Mouse (Mus musculus) cerebellum, postnatal 4 days (tissue): ENCODE data around the gene Lztr1.

Source experiments
- DNase-seq, 2 experiments: peaks; one replicate each; pipeline ENCODE4 v3.0.0; 2022; ENCODE audit warnings: low spot score in 2 of 2, mixed read lengths in 1 of 2

Lztr1 gene

DNA sequence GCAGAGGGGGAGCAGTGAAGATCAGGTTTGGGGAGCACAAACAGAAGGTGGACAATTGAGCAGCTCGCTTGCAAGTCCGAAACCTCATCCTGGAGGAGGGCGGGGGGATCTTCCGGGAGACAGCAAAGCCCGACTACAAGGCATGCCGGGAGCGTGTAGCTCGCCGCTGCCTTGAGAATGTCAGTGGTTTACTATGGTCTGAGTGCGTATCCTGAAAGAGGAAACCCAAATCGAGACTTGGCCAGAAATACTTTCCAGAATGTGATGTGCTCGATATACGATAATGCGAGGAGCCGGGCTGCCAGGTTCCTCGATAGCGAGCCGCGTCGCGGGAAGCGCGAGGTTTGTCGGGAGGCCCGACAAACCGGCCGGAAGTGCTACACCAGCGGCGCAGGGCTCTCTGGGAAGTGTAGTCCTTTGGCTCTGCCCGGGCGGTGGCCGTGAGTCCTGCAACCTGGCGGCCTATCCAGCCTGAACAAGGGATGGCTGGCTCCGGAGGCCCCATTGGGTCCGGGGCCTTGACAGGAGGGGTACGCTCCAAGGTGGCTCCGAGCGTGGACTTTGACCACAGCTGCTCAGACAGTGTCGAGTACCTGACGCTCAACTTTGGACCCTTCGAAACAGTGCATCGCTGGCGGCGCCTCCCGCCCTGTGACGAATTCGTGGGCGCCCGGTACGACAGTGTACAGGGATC lies at the start of gene Lztr1:
Gene Lztr1 (plus strand): TSS at position 143 of the 694 bp plus-strand sequence.
- peak; percentile 70 to 86 for DNase-seq

- DNase-seq, result peak in 1 of 2 experiments; percentile 7
These were observed 48.2 kb upstream of the Lztr1 start for GRCm38 (mm10) chr16:17460254-17460653.

- no peak for DNase-seq
These were observed 46.9 kb upstream of the Lztr1 start for GRCm38 (mm10) chr16:17461596-17461995.

- no peak for DNase-seq
These were observed 45.3 kb upstream of the Lztr1 start for GRCm38 (mm10) chr16:17463184-17463583.

DNA sequence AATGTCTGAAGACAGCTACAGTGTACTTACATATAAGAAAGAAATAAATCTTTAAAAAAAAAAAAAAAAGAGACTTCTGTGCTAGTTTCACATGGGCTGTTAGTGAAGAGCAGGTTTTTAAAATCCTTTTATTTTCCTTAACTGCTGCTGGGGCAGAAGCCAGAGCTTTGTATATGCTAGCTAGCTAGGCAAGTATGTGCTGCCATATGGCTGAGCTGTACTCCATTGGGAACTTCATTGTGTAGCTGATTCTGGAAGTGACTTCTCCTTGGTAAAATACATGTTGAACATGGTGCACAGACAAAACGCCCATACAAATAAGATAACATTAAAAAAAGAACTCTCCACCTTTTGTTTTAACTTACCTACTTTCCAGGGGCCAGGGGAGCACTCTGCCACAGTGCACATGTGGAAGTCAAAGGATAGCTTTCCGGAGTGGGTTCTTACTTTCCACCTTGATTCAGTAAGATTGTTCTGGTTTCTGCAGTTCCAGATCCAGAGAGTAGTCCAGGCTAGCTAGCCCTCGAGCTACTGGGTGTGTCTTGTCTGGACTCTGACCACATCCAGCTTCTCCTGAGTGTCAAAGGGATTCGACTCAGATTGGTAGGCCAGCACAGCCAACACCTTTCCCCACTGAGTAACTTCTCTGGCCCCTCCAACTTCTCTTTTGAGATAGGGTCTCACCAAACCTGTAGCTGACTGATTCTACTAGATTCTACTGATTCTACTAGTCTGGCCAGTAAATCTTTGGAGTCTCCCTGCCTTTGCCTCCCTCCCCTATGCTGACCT lies 41.4 kb upstream of the Lztr1 start:
- no peak for DNase-seq

- no peak for DNase-seq
These were observed 36.0 kb upstream of the Lztr1 start for GRCm38 (mm10) chr16:17472498-17472897.

DNA sequence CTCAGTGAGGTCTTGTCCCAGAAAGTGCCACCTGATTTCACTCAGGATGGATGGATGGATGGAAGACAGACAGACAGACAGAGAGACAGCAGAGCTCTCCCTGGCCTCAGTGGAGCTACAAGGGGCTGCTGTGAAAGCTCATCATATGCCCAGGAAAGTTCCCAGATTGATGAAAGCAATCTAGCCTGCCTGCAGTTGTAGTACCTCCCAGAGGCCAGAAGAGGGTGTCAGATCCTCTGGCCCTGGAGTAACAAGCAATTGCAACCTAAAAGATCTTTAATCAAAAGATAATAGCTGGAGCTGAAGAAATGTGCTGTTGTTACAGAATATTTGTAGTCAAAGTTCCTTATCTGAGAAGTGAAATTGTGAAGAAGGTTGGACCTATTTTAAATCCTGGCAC lies 34.4 kb upstream of the Lztr1 start:
- no peak for DNase-seq

DNA sequence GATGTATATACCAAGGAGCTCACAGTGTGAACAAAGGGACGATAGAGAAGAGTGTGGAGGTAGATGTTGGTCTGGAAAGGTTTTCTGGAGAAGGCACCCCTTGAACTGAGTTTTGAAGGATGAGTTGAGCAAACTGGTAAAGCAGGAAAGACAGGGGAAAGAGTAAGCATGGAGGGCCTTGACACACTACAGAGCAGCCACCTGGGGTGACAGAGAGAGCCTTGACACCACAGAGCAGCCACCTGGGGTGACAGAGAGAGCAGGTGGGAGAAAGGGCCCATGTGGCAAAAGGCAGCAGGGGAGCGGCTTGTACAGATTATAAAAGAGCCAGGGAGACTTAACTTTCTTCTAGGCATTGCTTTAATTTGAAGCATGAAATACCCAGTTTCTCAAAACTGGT lies 33.7 kb upstream of the Lztr1 start:
- no peak for DNase-seq

DNA sequence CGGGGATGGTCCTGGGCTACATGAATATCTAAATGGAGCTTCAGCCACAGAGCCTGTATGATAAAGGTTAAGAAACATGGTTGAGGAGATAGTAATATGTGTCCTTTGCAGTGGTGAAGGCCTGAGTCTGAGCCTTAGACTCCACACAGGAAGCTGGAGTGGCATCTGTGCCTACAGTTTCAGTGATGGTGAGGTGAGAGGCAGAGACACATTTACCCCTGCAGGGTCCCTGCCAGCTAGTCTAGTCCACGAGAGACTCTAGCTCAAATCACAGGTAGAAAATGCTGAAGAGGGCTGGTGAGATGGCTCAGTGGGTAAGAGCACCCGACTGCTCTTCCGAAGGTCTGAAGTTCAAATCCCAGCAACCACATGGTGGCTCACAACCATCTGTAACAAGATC lies 33.2 kb upstream of the Lztr1 start:
- no peak for DNase-seq

GRCm38 (mm10) chr16:17478331-17478943 lies 30.1 kb upstream of the Lztr1 start:
- DNase-seq, result no peak

GRCm38 (mm10) chr16:17481465-17481864 lies 27.0 kb upstream of the Lztr1 start:
- DNase-seq, result no peak

DNA sequence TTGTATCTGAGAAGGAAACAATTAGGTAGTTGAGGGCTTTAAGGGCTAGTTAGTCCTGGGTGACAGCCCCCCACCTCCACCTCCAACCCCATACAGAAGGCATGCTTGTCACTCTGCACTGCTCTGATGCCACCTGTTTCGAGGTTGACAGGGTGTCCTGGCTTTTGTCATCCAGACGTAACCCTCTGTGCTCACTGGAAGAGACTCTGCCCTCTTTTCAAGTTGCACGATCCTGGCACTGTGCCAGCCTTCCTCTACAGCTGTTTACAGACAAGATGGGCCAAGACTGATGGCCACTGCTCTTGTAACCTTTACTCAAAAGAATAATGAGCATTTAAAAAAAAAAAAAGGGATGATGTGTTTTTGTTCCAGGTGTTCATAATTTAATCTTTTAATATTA lies 22.0 kb upstream of the Lztr1 start:
- DNase-seq, result no peak

DNA sequence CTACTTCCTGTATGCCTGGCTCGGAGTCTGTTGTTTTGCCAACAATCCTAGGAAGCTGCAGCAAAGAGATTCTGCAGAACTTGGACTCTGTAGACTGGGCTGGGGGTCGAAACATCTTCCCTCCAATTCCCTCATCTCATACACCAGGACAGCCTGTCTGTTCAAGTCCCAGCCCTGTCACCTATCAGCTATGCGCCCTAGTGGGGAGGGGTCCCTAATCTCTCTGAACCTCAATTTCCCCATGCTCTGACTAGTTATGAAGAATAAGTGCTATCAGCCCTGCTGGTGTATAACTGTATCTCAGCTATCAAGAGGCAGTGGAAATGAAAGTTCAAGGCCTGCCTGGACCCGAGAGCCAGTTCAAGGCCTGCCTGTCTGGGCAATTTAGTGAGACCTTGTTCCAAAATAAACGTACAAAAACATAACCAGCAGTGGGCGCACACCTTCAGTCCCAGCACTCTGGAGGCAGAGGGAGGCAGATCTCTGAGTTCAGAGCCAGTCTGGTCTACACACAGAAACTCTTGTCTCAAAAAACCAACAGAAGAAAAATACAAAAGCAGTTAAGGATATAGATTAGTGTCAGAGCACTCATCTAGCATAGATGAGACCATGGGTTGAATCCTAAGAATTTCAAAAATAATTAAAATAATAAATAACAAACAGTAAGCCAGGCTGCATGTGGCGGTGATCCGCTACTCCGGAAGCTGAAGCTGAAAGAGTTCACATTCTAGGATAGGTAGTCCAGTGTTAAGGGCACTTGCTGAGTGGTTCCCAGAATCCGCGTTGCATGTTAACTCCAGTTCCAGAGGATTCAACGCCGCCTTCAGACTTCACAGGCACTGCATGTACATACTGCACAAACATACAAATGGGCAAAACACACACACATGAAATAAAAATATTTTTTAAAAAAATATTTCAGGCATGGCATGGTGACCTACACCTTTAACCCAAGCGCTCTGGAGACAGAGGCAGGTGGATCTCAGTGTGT lies 19.7 kb upstream of the Lztr1 start:
- DNase-seq, result no peak

- DNase-seq, result no peak
These were observed 18.9 kb upstream of the Lztr1 start, which contains the start of gene Aifm3 for GRCm38 (mm10) chr16:17489469-17490111. Aifm3 (plus strand) TSS chr16:17489611.

DNA sequence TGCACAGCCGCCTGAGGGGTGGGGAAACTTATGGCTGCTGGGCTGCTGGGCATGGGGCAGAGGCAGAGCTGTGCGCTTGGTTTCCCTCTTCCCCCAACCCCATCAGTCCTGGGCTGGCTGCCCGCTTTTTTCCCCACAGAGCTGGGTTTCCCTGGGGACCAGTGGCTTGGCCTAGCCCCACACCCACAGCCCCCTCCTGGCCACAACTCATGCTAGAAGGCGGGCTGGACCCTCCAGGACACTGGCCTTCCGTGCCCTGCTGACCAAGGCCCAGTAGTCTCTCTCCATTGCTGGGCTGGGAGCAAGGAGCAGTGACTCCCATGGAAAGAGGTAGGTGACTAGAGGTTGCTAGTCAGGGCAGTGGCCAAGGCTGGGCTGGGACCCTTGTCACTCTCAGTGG lies 17.3 kb upstream of the Lztr1 start:
- DNase-seq, result no peak

DNA sequence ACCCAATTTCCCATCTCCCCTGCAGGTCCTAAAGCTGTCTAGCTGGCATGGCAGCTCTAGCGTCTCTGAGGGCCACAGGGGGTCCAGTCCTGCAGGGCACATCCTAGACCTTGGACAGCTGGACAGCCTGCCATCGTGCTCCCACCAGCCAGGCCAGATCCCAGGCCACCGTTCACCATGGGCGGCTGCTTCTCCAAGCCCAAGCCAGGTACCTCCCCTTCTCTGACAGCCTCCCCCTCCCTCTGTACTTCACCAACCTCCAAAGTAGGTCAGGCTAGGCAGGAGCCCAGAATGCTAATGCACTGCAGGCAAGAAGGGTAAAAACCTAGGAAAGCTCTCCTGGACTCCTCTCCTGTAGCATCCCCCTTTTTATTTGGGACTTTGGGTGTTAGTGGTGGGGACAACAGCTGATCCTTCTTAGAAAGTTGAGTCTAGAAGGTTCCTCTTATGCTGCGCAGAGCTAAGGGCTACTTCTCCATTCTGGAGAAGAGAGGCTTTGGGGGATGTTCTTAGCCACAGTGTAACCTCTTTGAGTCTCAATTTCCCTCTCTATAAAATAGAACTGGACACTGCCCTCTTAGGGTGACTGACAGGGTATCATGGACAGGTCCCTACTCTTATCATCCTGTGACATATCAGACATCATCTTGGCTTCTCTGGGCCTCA lies 16.5 kb upstream of the Lztr1 start:
- DNase-seq, result no peak

- DNase-seq, result peak in 1 of 2 experiments; percentile 63
These were observed 11.8 kb upstream of the Lztr1 start for GRCm38 (mm10) chr16:17496499-17497305.

DNA sequence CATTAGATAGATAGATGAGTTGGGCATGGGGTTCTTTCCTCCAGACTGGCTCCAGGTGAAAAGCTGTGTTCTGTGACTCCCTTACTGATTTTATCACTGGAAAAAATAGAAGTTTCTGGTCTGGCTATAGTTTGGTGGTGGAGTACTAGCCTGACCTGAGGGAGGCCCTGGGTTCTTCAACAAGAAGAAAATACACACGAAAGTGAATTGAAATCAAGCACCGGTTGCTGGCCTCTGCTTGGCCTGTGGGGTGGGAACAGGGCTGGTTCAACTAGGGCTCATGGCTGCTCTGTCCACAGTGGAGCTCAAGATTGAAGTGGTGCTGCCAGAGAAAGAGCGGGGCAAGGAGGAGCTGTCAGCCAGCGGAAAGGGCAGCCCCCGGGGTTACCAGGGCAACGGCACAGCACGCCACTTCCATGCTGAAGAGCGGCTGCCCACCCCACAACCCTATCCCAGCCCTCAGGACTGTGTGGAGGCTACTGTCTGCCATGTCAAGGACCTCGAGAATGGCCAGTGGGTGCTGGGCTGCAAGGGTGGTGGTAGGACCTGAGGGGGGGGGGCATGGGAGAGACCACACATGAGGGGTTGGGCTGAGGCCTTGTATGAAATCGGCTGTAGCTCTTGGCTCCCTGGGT lies 9.1 kb upstream of the Lztr1 start:
- DNase-seq, result peak in 1 of 2 experiments; percentile 68

GRCm38 (mm10) chr16:17502681-17503080 lies 5.8 kb upstream of the Lztr1 start:
- DNase-seq, result no peak
